Mouse (Mus musculus): Measurements from ENCODE around the gene Prpf18. TPM values are rescaled to one million over a fixed set of nuclear protein-coding genes. Genes with fewer than 3 reads are reported as not detected.

The Prpf18 gene
- total RNA-seq, 2 experiments from 2014 or later, result 51.0 to 52.5 TPM

- DNase-seq, result no peak
Measured at GRCm38 (mm10) chr2:4574251-4574650, 77.7 kb downstream of the Prpf18 start.

GRCm38 (mm10) chr2:4573386-4573785 is 78.5 kb downstream of the Prpf18 start:
- no peak for DNase-seq

- DNase-seq, result no peak
Measured at GRCm38 (mm10) chr2:4572498-4573263, 79.2 kb downstream of the Prpf18 start.

Other genes with a start within 250 kb of the Prpf18 start
- 1 to 10 TPM; 1.4 to 1.8 TPM for gene Bend7, start 65.7 kb upstream of the Prpf18 start, total RNA-seq (2021)
- gene Sephs1, start 229.5 kb upstream of the Prpf18 start, total RNA-seq (2021), result 10 to 100 TPM; 21.8 to 21.9 TPM